Mouse (Mus musculus) adrenal gland (tissue): ENCODE data around the gene 1810009J06Rik.
"Not testable (repeated sequence)": the region's sequence is repeated elsewhere in the genome, so short reads cannot be mapped to it uniquely, and the experiment has no call there.

Source experiments
- intact Hi-C: fragments of 180-260 bp; cut with DNase I; formaldehyde crosslinking; loops from one replicate; pipeline ENCODE4 v1.15.1; 2025
- long read RNA-seq, 2 experiments: library from polyadenylated mRNA; unstranded; transcript quantifications; one replicate each; pipeline ENCODE4 v2.0.0; 2020; ENCODE audit warnings: borderline replicate concordance in 1 of 2; ENCODE audit not compliant: insufficient replicate concordance in 1 of 2

The 1810009J06Rik gene
- long read RNA-seq, experiment 1, result 0 reads
- long read RNA-seq, experiment 2, result 0 reads

GRCm38 (mm10) chr6:40964454-40964853 is at the start of gene 1810009J06Rik:
Gene 1810009J06Rik (plus strand): TSS chr6:40964754.
- intact Hi-C loops, result not testable (repeated sequence)

DNA sequence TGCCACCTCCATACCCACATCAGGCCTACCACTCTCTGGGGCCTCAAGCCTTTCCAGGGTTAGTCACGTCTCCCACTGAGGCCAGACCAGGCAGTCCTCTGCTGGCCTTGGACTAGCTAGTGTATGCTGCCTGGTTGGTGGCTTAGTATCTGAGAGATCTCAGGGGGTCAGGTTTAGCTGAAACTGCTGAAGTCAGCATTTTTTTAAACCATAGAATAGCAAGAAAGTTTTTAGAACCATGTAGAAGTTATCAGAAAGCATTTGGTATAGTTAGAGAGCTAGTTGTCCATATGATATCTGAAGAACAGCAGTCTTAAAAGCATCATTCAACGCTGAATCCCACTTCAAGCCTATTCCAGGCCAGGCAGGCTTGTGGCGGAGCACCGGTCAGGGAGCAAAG is 44.6 kb upstream of the 1810009J06Rik start:
- intact Hi-C loops, result no loop called here

DNA sequence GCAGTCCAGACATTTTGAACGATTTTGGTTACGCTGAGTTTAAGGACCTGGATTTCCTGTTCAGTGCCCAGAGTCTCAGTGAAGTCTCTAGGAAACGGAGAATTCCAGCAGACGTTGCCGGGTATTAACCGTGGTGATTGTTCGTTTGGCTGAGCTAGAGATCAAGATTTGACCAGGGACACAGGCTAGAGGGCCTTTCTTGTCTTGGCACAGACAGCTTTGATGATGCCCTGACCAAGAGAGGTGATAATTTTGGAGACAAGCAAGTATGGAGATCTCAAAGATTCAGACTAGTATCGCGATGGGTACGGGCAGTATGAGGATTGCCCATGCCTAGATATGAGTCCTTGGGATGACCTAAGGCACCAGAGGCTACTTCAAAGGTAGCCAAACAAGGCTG is 24.1 kb upstream of the 1810009J06Rik start, which contains the start of gene 1700074P13Rik:
1700074P13Rik (minus strand) TSS at position 101 of the 400 bp plus-strand sequence.
- intact Hi-C loops, result no loop called here

DNA sequence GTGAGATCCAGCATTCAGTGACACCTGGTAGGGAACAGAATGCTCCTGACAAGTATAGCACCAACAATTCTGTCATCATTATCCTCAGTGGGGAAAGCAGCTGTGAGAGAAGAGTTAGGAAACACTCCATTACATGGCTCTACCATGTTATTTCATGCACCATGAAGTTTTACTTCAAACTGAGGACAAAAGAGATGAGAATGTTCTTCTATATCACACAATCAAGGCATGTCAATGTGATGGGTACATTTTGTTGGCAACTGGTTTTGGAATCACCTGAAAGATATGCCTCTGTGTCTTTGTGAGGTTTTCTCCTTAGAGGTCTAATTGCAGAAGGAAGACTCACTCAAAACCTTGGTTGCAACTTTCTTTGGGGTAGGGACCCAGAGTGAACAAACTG is 12.8 kb upstream of the 1810009J06Rik start, which contains the start of gene Gm4744:
Gm4744 (minus strand) TSS at position 101 of the 400 bp plus-strand sequence.
- intact Hi-C loops, result no loop called here

DNA sequence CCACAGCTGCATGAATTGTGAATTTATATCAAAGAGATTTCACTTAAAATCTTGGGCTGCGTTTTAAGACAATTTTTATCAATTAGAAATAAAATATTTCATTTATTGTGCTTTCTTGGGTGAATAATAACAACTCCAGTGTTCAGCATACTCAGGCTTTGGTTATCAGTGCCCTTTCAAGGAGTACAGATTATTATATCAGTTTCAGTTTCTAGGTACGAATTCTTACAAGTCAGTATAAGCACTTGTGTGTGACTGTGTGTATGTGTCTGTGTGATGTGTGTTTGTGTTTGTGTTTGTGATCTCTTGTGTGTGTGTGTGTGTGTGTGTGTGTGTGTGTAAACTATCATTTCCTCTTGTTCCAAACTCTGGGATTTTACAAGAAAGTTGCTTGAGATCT is 10.8 kb upstream of the 1810009J06Rik start:
- intact Hi-C loops, result no loop called here

DNA sequence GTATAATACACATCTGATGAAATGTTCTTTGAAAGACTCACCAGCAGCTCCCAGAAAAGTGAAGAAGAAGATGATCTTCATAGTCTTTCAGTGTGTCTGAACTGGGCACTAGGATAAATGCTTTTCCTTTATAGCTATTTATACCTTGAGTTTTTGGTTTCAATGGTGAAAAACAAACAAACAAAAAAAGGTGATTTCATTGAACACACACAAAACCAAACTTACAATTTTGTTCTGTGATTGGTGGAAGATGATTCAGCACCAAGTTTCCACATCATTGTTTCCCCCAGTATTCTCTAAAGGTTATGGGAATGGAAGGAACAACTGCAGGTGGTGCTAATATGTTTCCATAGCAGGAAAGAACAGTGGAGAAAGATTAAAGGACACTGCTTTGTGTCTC is 34.8 kb downstream of the 1810009J06Rik start, which contains the start of gene Gm2663:
Gm2663 (minus strand) TSS at position 101 of the 400 bp plus-strand sequence.
- intact Hi-C loops, result not testable (repeated sequence)

DNA sequence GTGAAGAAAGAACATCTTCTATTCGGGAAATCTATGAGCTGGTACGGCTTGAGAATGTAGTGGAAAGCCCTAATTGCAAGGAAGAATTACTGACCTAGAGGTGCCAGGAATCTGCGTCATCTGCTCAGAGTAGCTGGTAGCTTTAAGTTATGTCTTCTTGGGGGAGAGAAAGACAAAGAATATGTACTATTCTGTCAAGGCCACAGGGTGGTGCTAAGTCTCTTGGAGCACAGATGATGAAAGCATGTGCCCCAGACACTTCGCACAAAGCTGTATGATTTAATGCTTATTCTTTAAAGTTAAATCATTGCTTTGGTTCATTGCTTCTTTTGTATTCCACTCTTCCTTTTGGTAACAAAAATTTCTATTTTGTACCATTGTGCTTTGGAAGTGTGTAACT is 50.5 kb downstream of the 1810009J06Rik start:
- intact Hi-C loops, result no loop called here
